Mouse (Mus musculus) monocyte, adult 5-6 weeks (primary cell): Measurements from ENCODE around the gene Il34. TPM values are rescaled to one million over a fixed set of nuclear protein-coding genes. Genes with fewer than 3 reads are reported as not detected.

Source experiments
- ATAC-seq: fragments of 153-309, 156-312 bp; replicated peaks from 2 replicates; pipeline ENCODE4 v1.8.0; 2017; ENCODE audit warnings: mild to moderate bottlenecking; ENCODE audit not compliant: low TSS enrichment, insufficient number of reproducible peaks, severe bottlenecking, poor library complexity, low FRiP score
- total RNA-seq: library from RNA; stranded (forward); fragments of 200-1000, 200-491, 200-594 nt; gene quantifications from 3 replicates; pipeline ENCODE4 v1.2.3, GENCODE M21; 2017

Gene Il34
- total RNA-seq, 1 experiment from 2014 or later = not detected

DNA sequence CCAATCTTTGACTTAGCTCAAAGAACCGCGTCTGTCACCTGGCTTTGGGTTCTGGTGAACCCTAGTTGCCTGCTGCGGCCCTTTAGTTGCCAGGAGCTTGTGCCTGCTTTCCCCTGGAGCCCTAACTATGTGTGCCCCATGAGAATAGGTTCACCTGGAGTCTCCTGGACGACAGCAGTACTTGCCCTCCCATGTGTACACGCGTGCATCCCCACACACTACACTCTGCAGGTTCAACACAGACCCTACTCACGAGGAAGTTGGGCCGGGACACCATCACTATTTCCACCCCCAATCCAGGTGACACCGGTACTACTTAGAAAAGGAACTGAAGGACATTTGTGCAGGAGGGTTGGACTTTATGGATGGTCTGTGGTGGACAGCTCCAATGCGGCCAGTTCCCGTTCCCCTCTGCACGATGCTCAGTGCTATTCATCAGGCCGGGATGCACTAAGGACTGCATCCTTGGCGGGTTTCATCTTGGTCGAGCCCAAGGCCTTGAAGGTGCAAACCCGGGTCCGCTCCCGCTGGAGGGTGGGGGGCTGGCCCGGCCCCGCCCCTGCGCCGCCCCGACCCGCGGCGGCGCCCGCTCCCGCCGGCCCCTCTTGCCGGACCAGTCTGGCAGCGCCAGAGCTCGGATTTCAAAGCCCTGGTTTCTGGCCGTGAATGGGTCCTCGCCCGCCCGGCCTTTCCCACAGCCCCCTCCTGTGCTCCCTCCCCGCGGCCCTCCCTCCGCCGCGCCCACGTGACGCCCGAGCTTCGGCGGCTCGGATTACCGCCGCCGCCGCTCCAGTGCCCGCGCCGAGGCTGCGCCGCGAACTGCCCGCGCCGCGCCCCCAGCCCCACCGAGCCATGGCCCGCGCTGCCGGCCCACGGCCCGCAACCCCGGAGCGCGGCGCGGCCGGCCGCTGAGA lies 84.8 kb downstream of the Il34 start, which contains the start of gene Mtss1l:
Mtss1l (plus strand) TSS at position 792 of the 914 bp plus-strand sequence.
- no peak for ATAC-seq

DNA sequence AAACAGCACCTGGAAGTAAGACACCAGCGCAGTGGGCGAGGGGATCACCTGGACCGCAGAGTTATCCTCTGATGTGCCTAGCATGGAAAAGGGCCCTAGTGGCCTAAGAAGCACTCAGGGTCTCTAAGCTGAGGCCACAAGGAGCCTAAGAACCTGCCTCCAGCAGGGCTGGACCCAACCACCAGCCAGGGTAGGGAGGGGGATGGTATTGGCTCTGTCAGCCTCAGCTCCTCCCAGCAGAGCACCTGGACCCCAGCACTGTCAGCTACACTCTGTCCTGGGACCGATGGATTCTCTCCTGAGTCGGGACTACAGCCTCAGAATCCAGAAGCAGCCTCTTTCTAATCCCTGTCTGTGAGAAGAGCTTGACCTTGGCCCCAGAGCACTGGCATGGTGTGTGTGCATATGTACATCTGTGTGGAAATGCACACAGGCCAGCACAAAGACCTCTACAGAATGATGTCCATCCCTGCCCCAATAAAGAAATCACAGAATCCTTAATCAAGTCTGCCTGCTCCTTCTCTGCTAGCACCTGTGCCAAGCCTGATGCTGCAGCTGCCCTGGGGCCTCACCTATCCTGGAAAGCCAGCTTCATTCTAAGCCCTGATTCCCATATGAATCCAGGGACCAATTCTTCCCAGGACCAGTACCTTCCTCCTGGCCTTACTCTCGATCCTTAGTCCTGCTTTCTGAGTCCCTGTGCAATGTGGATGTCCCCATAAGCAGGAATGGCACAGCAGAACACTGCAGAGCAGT lies 85.6 kb downstream of the Il34 start:
- no peak for ATAC-seq

DNA sequence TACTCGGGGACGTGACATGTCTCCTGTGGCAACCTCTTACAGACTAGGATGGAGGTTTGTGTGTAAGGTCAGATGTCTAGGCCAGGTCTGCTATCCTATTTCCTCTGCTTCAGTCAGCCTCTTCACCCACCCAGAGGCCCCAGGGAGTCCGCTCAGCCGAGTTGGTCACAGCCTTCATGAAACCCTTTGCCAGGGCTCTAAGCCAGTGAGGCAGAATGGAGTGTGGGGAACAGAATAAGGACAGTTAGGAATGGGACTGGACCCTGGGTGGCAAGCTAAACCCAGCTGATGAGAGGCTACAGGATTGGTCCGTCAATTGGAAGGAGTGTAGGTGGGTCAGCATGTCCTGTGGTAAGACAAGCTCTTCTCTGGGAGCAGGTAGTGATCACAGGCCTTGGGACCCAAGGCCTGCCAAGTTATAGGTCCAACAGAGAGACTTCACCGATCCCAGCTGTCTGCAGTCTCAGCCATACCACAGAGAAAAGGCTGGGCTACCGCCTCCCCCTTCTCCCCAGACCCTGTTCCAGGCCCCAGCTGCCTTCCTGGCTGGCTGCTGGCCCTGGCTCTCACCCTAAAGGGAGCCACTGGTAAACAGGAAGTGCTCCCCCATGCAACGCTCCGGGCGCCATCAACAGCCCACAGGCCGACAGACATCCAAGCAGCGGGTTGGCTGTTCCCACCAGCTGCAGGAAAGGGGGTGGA lies 86.6 kb downstream of the Il34 start:
- no peak for ATAC-seq

DNA sequence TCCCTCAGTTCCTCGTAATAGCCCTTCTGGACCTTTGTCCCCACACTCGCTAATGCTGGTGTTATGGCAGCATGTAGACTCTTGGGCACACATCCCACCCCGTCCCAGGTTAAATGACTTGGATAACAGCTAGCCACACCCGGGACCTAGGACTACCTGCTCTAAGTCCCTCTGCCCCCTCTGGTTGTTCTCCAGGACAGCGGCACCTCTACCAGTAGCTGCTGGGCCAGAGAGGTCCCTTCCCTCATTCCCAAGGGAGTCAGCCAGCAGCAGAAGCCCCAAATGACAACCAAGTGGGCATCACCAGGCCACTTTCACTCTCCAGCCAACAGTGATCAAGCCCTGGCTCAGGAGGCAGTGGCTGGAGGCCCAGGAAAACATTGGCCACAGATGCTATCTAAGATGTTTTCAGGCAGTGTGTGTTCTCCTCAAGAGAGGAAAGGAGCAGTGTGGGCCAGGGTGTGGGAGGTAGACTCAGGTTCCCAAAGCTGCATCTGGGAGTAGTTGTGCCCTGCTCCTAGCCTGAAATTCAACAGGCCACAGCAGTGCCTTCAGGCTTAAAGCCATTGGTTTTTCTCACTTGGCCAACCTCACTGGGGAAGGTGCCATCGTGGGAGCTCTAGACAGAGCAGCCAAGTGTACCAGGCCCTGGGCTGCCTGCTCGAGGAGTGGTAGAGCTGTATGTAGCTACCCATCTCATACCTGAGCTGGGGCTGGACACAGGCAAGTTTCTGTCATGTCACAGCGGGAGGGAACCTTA lies 87.3 kb downstream of the Il34 start:
- ATAC-seq = no peak

DNA sequence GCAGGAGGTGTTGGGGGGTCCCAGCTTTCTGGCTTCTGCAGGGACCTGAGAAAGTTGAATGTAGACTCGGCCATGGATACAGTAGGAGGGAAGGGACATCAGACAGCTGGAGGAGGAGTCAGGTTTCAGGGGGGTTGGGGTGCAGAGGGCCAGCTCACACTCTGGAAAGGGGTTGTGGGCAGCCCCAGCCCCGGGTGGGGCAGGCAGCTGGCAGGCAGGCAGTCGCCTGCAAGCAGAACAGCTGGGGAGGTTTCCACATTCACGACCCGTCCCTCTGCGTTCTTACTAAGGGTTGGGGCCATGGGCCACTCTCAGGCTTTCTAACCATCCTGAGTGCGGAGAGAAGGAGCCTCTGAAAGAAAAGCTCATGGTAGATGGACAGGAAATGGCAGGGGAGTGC lies 88.6 kb downstream of the Il34 start:
- ATAC-seq = no peak

DNA sequence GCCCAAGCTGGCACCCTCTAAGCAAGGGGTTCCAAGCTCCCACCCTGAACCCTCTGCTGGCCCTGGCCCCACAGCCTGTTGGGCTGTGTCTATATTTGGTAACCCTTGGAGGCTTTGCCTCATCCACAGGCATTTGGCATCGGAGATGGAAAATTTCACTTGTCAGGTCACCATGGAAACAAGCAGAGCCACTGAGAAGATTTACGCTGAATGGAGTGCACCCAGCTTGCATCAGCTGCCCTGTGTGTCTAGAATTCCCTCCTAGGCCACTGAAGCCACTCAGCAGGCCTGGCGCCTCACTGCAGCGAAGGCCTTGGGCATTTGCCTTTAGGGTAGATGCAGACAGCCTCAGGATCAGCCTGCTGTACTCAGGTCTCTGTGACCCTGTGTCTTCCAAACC lies 89.6 kb downstream of the Il34 start:
- ATAC-seq = no peak

DNA sequence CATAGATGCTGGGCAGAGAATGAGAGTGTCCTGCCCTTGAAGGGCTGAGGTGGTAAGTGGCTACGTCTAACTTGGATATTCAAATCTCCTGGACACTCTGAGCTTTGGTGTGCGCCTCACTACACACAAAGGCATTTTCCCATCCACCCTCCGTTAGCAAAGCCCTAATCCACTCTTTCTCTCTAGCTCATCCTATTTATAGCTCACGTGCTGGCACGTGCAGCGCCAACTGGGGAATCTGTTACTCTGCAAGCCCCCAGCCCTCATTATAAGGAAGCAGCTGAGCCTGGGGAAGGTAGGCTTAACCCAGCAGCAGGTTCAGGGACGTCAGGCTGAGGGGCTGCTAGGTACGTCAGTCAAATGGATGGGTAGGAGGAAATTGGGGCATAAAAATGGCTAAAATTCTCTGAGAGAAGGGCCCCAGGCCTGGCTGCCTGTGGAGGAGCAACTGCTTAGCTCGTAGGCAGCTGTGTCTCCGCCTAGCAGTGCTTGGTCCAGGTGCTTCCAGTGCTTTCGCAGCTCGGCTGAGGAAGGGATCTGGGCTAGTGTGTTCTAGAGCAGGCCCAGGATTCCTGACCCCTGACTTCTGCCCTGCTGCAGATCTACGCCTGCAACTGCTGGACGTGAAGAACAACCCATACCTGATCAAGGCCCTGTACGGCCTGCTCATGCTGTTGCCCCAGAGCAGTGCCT lies 90.8 kb downstream of the Il34 start:
- ATAC-seq = no peak

DNA sequence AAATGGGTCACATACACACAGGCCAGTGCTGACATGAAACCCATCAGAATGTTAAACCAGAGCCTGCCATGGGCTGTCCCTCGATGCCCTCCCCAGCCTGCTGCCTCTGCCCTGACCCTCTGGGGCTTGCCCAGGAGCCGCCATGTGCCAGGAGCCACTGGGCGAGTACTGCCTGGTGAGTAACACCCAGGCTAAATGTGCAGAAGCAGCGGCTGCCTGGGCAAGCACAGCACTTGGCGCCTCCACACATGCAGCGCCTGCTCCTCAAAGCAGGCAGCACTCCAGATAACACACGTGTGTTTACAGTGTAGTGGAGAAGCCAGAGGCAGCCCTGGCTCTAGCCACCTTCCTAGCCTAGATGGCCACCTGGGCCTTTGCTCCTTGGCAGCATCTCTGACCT lies 92.7 kb downstream of the Il34 start:
- no peak for ATAC-seq

DNA sequence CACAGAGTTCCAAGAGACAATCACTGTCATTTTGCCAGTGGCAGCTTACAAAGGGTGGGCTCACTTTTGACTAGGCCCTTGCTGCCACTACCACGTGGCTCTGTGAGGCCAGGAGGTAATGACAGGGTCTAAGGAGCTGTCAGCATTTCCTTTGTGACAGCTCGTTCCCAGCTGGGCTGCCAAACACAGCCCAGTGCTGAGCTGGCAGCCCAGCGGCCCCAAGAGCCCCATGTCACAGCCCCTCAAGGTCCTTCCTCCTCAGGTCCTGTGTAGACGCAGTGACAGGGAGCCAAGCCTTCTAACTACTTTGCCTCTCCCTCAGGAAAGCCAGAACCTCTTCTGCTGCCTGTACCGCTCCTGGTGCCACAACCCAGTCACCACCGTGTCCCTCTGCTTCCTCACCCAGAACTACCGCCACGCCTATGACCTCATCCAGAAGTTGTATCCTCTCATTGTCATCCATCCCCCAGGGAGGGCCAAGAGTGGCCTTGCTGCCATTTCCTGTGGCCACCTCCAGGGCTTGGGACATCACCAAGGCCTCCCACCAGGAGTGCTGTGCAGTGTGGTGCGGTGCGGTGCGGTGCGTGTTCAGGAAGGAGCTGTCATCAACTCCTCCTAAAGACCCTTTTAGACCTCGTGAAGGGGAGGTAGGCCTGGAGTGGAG lies 94.3 kb downstream of the Il34 start:
- no peak for ATAC-seq

DNA sequence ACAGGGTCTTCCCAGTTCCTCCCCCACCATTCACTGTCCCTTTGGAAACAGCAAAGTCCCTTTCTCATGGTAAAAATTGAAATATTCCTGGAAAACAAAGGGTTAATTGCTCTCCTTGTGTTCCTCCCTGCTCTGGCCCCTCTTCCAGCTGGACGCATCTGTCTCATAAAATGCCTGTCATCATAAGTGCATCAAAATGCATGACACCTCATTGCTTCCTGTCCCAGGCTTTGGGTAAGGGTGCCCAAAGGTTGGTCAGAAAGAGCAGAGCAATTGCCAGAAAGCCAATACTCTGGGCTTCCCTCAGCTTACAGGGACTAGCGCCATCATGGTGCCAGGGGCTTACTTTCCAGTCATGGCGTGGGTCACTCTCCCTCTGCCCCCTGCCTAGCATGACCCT lies 95.1 kb downstream of the Il34 start:
- no peak for ATAC-seq

DNA sequence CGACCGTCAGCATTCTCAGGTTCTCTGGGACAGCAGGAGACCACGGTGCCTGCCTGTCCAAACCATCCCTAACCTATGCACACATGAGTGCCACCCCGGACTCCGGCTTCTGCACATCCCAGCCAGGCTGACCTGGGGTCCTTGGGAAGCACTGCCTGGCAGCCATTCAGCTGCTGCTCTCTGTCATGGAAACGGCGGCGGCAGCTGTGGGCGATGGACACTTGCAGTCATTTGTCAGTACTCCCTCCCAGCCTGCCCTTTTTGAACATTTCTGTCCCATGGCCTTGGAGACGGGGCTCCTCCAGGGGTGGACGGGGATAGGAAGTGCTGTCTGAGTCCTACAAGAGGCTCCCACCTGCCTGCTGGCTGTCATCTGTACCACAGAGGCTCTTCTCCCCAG lies 97.3 kb downstream of the Il34 start:
- ATAC-seq = no peak

DNA sequence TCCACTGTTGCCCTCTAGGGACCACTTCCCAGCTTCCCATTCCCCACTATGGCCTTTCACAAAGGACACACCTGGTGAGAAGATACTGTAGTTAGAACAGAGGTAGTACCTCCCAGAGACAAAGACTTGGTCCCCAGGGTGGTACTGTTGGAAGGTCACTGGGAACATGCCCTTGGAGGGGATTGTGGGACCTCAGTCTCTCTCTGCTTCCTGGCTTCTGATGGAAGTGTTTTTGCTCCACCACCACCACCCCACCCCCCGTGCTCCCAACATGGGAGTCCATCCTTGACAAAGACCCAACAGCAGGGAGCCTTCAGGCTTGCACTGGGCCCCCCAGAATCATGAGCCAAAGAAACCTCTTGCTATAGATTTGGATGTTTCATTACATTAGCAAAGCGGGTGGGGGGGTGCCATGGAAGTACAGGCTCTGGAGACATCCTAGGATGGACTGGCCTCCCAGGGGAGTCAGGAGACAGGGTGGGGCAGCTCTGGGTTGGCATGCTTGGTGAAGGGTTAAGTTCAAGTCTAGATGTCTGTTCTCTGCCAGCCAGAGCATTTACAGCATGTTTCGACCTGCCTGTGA lies 99.3 kb downstream of the Il34 start:
- no peak for ATAC-seq

DNA sequence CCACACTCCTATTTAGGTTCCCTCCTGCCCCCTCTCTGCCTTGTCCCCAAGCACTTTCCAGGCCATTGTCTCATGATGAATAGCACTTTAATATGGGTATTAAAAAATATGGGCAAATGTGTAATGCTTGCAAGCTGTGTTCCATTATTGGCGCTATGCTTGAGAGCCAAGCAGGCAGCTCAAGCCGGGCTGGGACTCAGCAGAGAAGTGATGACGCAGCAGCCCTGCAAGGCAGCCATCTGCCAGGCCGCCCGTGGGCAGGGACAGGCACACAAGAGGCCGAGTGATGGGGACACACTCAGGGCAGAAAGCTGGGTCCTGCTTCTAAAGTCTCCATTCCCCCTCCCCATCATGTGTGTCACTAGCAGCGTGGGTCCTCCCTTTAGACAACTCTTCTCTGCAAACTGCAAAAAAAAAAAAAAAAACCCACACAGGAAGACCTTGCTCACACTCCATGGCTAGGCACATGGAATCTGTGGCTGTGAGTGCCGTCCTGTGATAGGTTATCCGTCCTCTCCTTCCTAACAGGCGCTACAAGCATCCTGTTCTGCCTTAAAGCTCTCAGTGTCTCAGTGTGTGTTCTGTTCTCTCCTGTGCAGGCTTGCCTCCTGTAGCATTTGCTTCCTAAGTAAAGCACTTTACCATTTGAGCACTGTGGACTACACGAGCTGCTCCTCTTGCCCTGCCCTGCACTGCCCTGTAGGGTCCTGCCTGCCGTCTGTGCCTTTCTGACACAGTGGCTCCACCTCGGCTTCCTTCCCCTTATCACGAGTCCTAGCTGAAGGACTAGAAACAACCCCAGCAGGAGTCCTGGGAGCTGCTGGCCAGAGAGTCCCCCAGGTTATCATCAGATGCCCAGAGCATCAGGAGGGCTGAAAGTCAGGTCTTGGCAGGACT lies 100.1 kb downstream of the Il34 start:
- ATAC-seq = no peak

DNA sequence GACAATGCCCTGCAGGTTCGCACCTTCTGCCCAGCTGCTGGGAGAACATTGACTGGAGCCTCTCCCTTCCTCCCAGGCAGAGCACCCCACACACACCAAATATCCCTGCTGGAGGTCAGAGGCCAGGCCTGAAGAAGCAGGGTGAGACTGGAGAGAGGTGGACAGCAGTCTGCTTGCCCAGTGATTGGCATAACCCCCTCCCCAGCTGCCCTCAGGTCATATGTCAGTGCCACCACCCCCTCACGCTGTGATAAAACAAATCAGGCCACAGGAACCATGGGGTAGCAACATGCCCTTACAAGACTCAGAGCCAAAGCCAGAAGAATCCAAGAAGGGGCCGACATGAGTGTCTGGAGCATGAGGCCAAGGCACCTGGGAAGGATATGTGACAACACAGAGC lies 101.6 kb downstream of the Il34 start:
- ATAC-seq = no peak

DNA sequence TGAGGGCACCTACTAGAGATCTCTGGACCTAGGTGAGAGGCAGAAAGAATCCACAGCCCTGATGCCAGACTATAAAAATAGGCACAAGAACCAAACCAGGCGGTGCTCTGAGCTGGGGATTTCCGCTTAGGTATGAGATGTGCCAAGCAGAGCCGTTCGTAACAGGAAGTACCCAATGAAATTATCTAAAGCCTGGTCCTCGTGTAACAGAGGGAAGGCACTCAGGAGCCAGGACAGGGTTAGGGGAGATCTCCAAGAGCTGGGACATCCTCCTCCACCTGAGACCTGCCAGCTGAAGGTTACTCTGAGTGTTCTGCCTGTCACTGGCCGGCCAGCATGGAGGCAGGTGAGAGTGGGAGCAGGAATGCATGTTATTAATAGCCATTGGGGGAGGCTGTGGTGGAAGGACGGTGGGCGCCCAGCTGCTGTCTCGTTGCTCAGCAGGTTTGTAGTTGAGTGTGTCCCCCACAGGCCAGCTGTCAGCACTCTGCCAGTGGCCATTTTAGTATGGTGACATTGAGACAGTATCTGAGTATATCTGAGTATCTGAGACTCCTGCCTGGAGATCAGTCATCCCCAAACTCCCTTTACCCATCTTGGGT lies 102.2 kb downstream of the Il34 start:
- ATAC-seq = no peak
